Mouse (Mus musculus): ENCODE data around the gene E2f7. TPM values are rescaled to one million over a fixed set of nuclear protein-coding genes. Genes with fewer than 3 reads are reported as not detected.

Gene E2f7
- 42.4 and 44.9 TPM in 2 replicates for polyA plus RNA-seq (2014; fragmentation: Nextera tagmentation; extraction: Ambion mirVana)

DNA sequence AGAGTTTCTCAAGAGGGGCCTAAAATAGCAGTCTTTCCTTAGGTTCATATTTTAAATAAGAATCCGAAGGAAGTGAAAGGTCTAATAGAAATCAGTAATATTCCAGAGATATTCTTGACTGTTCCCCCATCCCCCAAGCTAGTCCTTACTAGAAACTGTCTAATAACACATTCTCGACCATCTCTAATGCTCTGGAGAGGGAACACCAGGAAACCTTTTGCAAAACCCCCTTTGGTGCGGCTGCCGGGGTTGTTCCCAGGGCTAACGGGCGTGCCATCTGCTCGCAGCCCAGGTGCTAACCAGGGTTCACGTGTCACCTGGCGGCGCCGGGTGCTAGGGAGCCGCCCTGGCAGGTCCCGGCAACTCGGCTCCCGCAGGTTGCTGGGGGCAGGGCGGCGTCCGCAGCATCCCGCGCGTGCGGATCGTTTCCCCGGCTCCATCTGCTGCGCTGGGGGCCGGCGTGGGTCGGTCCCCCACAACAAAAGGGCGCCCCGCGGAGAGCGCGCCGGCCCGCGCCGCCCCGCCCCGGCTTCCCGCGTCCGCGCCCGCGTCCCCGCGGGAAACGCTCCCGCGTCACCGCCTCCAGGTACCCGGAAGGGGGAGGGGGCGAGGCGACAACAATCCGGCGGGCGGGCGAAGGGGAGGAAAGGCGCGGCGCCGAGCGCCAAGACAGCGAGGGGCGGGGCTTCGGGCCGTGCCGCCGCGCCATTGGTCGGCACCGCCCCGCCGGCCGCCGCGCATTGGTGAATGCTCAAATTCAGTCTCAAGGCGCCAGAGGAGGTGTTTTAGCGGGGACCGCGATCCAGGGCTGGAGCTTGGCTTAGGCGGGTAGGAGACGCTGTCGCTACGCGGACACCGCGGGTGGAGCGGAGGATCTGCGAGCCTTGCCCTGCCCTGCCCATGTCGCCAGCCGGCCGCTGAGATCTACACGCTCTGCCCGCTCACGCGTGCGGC lies at the start of gene E2f7:
E2f7 (plus strand) TSS at position 754 of the 954 bp plus-strand sequence.
- H3K36me3 ChIP-seq (ENCODE audit: control insufficient read depth, insufficient read depth, low read length) = peaks cover 7% of the 10 kb centered on the region; the same call in 1 of the 2 replicates
- peak within 1 kb of the TSS; percentile 83 for H3K27ac ChIP-seq (replicated peaks; ENCODE audit: low read depth, low read length)
- peak within 1 kb of the TSS; percentile 79 for H3K4me3 ChIP-seq (ENCODE audit: low read depth, low read length)
- peak within 1 kb of the TSS; percentile 74 for H3K4me2 ChIP-seq (ENCODE audit: low read depth, severe bottlenecking)
- no peaks in the 10 kb centered on the region for H3K9me3 ChIP-seq (ENCODE audit: control insufficient read depth, low read length)
- peak within 1 kb of the TSS; percentile 81 for H3K9ac ChIP-seq (ENCODE audit: low read length)
- peak; percentile 95 for DNase-seq (ENCODE audit: low spot score)
- peak; percentile 96 for ATAC-seq (ENCODE audit: insufficient number of reproducible peaks, low FRiP score, low TSS enrichment, low read depth)
- no peaks in the 10 kb centered on the region for H3K27me3 ChIP-seq (ENCODE audit: control insufficient read depth, insufficient read depth, low read length)
- H3K4me1 ChIP-seq (ENCODE audit: control insufficient read depth, insufficient read depth, low read length) = no peaks in the 10 kb centered on the region
- under 1% methylated on average over 89 of the region's 98 CpGs for WGBS

- Histone ChIP-seq H3K27ac (replicated peaks; ENCODE audit: low read depth, low read length) (no peak overlapping the region), H3K9me3 (ENCODE audit: control insufficient read depth, low read length) (no peaks in the 10 kb centered on the region), H3K36me3 (ENCODE audit: control insufficient read depth, insufficient read depth, low read length) (no peaks in the 10 kb centered on the region), H3K4me2 (ENCODE audit: low read depth, severe bottlenecking) (no peak overlapping the region), H3K4me3 (ENCODE audit: low read depth, low read length) (no peak overlapping the region), H3K27me3 (ENCODE audit: control insufficient read depth, insufficient read depth, low read length) (no peaks in the 10 kb centered on the region), H3K9ac (ENCODE audit: low read length) (no peak overlapping the region), H3K4me1 (ENCODE audit: control insufficient read depth, insufficient read depth, low read length) (no peaks in the 10 kb centered on the region)
- DNase-seq (ENCODE audit: low spot score) (no peak), ATAC-seq (ENCODE audit: insufficient number of reproducible peaks, low FRiP score, low TSS enrichment, low read depth) (no peak)
- 62% methylated on average over 1 of the region's 1 CpGs for WGBS
Measured at GRCm38 (mm10) chr10:110701276-110701675, 44.0 kb upstream of the E2f7 start.

GRCm38 (mm10) chr10:110705672-110706071 lies 39.6 kb upstream of the E2f7 start:
- Histone ChIP-seq H3K9ac (ENCODE audit: low read length) (no peak overlapping the region), H3K36me3 (ENCODE audit: control insufficient read depth, insufficient read depth, low read length) (no peaks in the 10 kb centered on the region), H3K27ac (replicated peaks; ENCODE audit: low read depth, low read length) (no peak overlapping the region), H3K27me3 (ENCODE audit: control insufficient read depth, insufficient read depth, low read length) (no peaks in the 10 kb centered on the region), H3K4me3 (ENCODE audit: low read depth, low read length) (no peak overlapping the region), H3K4me1 (ENCODE audit: control insufficient read depth, insufficient read depth, low read length) (no peaks in the 10 kb centered on the region), H3K9me3 (ENCODE audit: control insufficient read depth, low read length) (no peaks in the 10 kb centered on the region), H3K4me2 (ENCODE audit: low read depth, severe bottlenecking) (no peak overlapping the region)
- peak; percentile 54 for DNase-seq (ENCODE audit: low spot score)
- 43% methylated on average over 9 of the region's 9 CpGs for WGBS
- no peak for ATAC-seq (ENCODE audit: insufficient number of reproducible peaks, low FRiP score, low TSS enrichment, low read depth)

DNA sequence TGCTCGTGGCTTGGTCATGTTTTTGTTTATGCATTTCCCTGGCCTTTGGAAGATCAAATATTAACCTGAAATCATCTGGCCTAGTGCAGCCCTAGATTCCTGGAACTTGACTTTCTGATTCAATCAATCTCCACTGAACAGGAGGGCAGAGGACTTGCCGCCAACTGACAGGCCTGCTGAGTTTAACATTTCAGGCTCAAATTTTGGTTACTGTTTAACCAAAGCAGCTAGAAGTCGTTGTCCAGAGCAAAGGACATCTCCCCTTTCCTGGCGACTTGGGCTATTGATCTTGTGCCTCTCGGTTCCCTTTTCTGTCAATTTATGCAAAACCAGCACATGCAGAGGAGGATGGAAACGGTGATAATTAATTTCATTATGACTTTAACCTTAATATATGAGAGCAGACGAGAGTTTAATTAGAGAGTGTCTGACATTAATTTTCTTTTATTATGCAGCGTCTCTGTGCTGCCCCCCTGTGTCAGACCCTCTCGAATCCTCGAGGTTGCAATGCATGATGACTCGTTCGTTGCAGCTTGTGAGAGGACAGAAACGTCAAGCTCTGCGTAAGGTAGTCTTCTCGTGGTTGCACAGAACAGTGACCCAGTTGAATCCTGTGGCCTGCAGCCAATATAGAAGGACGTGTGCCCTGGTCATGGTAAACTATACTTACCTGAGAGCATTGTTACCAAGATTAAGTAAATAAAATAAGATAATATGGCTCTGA lies 37.7 kb upstream of the E2f7 start:
- Histone ChIP-seq H3K27me3 (ENCODE audit: control insufficient read depth, insufficient read depth, low read length) (no peaks in the 10 kb centered on the region), H3K9ac (ENCODE audit: low read length) (no peak overlapping the region), H3K27ac (replicated peaks; ENCODE audit: low read depth, low read length) (no peak overlapping the region), H3K4me2 (ENCODE audit: low read depth, severe bottlenecking) (no peak overlapping the region), H3K4me3 (ENCODE audit: low read depth, low read length) (no peak overlapping the region), H3K4me1 (ENCODE audit: control insufficient read depth, insufficient read depth, low read length) (no peaks in the 10 kb centered on the region), H3K9me3 (ENCODE audit: control insufficient read depth, low read length) (no peaks in the 10 kb centered on the region), H3K36me3 (ENCODE audit: control insufficient read depth, insufficient read depth, low read length) (no peaks in the 10 kb centered on the region)
- ATAC-seq (ENCODE audit: insufficient number of reproducible peaks, low FRiP score, low TSS enrichment, low read depth) (no peak), DNase-seq (ENCODE audit: low spot score) (no peak)
- WGBS = 55% methylated on average over 16 of the region's 16 CpGs

GRCm38 (mm10) chr10:110716887-110717286 lies 28.4 kb upstream of the E2f7 start:
- Histone ChIP-seq H3K27ac (replicated peaks; ENCODE audit: low read depth, low read length) (no peak overlapping the region), H3K36me3 (ENCODE audit: control insufficient read depth, insufficient read depth, low read length) (no peaks in the 10 kb centered on the region), H3K27me3 (ENCODE audit: control insufficient read depth, insufficient read depth, low read length) (no peaks in the 10 kb centered on the region), H3K4me1 (ENCODE audit: control insufficient read depth, insufficient read depth, low read length) (no peaks in the 10 kb centered on the region), H3K9me3 (ENCODE audit: control insufficient read depth, low read length) (no peaks in the 10 kb centered on the region), H3K4me2 (ENCODE audit: low read depth, severe bottlenecking) (no peak overlapping the region), H3K9ac (ENCODE audit: low read length) (no peak overlapping the region), H3K4me3 (ENCODE audit: low read depth, low read length) (no peak overlapping the region)
- ATAC-seq (ENCODE audit: insufficient number of reproducible peaks, low FRiP score, low TSS enrichment, low read depth) (0 out of 2 replicates have a peak, but pooled peaks have one; percentile 44), DNase-seq (ENCODE audit: low spot score) (no peak)
- 49% methylated on average over 10 of the region's 10 CpGs for WGBS

GRCm38 (mm10) chr10:110726431-110726830 lies 18.8 kb upstream of the E2f7 start:
- Histone ChIP-seq H3K4me1 (ENCODE audit: control insufficient read depth, insufficient read depth, low read length) (no peaks in the 10 kb centered on the region), H3K9ac (ENCODE audit: low read length) (no peak overlapping the region), H3K27me3 (ENCODE audit: control insufficient read depth, insufficient read depth, low read length) (no peaks in the 10 kb centered on the region), H3K4me2 (ENCODE audit: low read depth, severe bottlenecking) (no peak overlapping the region), H3K27ac (replicated peaks; ENCODE audit: low read depth, low read length) (no peak overlapping the region), H3K36me3 (ENCODE audit: control insufficient read depth, insufficient read depth, low read length) (no peaks in the 10 kb centered on the region), H3K4me3 (ENCODE audit: low read depth, low read length) (no peak overlapping the region), H3K9me3 (ENCODE audit: control insufficient read depth, low read length) (no peaks in the 10 kb centered on the region)
- DNase-seq (ENCODE audit: low spot score) = no peak
- no peak for ATAC-seq (ENCODE audit: insufficient number of reproducible peaks, low FRiP score, low TSS enrichment, low read depth)
- 85% methylated on average over 15 of the region's 15 CpGs for WGBS

DNA sequence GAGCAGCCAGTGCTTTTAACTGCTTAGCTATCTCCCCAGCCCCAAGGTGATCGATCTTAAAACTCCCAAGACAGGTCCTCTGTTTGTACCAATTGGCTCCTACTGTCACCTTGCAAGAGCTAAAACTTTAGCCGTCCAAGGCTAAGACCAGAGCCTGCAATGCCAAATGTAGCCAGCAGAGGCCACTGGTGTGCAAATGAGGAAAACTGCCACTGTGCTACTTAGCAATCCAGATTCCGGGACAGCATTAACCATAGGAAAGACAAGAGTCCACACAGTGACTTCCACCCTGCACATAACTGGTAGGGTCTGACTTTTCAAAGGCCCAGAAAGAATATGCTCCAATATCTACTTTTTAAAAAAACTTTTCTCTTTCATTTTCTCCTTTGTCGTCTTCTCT lies 17.4 kb upstream of the E2f7 start:
- Histone ChIP-seq H3K9ac (ENCODE audit: low read length) (no peak overlapping the region), H3K4me3 (ENCODE audit: low read depth, low read length) (no peak overlapping the region), H3K27ac (replicated peaks; ENCODE audit: low read depth, low read length) (no peak overlapping the region), H3K36me3 (ENCODE audit: control insufficient read depth, insufficient read depth, low read length) (no peaks in the 10 kb centered on the region), H3K9me3 (ENCODE audit: control insufficient read depth, low read length) (no peaks in the 10 kb centered on the region), H3K4me2 (ENCODE audit: low read depth, severe bottlenecking) (no peak overlapping the region), H3K27me3 (ENCODE audit: control insufficient read depth, insufficient read depth, low read length) (no peaks in the 10 kb centered on the region), H3K4me1 (ENCODE audit: control insufficient read depth, insufficient read depth, low read length) (no peaks in the 10 kb centered on the region)
- ATAC-seq (ENCODE audit: insufficient number of reproducible peaks, low FRiP score, low TSS enrichment, low read depth) (no peak), DNase-seq (ENCODE audit: low spot score) (peak; percentile 79)
- 60% methylated on average over 4 of the region's 4 CpGs for WGBS

GRCm38 (mm10) chr10:110733343-110733742 lies 11.9 kb upstream of the E2f7 start:
- WGBS = 20% methylated on average over 6 of the region's 6 CpGs
- ATAC-seq (ENCODE audit: insufficient number of reproducible peaks, low FRiP score, low TSS enrichment, low read depth) = 0 out of 2 replicates have a peak, but pooled peaks have one; percentile 33
- DNase-seq (ENCODE audit: low spot score) = peak; percentile 77
- no peak overlapping the region for H3K9ac ChIP-seq (ENCODE audit: low read length)
- no peak overlapping the region for H3K27ac ChIP-seq (replicated peaks; ENCODE audit: low read depth, low read length)
- no peaks in the 10 kb centered on the region for H3K9me3 ChIP-seq (ENCODE audit: control insufficient read depth, low read length)
- no peaks in the 10 kb centered on the region for H3K36me3 ChIP-seq (ENCODE audit: control insufficient read depth, insufficient read depth, low read length)
- no peaks in the 10 kb centered on the region for H3K4me1 ChIP-seq (ENCODE audit: control insufficient read depth, insufficient read depth, low read length)
- H3K4me2 ChIP-seq (ENCODE audit: low read depth, severe bottlenecking) = no peak overlapping the region
- no peaks in the 10 kb centered on the region for H3K27me3 ChIP-seq (ENCODE audit: control insufficient read depth, insufficient read depth, low read length)
- no peak overlapping the region for H3K4me3 ChIP-seq (ENCODE audit: low read depth, low read length)
